Mouse (Mus musculus) myocyte (in vitro differentiated cells): ENCODE results near the gene Ccin.

Experiments used
- E2F4 ChIP-seq: IDR thresholded peaks from one replicate; pipeline ENCODE4 v1.6.1; 2011; ENCODE audit warnings: mild to moderate bottlenecking, control low read depth, moderate library complexity; ENCODE audit not compliant: insufficient read depth
- REST ChIP-seq: IDR thresholded peaks from one replicate; pipeline ENCODE4 v1.6.1; 2011; ENCODE audit warnings: mild to moderate bottlenecking, control low read depth, moderate library complexity; ENCODE audit not compliant: insufficient read depth, insufficient read length
- TCF12 ChIP-seq: IDR thresholded peaks from one replicate; pipeline ENCODE4 v1.6.1; 2011; ENCODE audit warnings: mild to moderate bottlenecking, control low read depth; ENCODE audit not compliant: poor library complexity, insufficient read depth, severe bottlenecking
- USF1 ChIP-seq: IDR thresholded peaks from one replicate; pipeline ENCODE4 v1.6.1; 2011; ENCODE audit warnings: low read depth, mild to moderate bottlenecking, control low read depth, moderate library complexity

DNA sequence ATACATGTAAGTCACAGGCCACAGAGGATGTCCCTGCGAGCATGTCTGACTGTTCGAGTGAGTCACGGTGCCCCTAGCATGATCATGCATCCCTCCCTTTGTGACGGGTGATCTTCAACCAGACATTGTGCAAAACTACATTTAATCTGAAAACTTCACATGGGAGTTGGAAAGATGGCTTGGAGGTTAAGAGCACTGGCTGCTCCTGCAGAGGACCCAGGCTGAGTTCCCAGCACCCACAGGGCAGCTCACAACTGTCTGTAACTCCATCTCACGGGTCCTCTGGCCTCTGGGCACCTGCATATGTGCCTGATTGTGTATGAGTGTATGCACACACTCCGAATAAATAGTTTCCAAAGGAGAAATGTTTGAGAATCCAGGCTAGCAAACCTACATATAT, 41.0 kb downstream of the Ccin start:
- TF ChIP-seq USF1, result no peak
- no peak for TF ChIP-seq TCF12
- TF ChIP-seq E2F4, result no peak
- TF ChIP-seq REST, result no peak
